Mouse (Mus musculus) hindbrain, embryonic 11.5 days (tissue): ENCODE data around the gene Clec4b2. TPM values are rescaled to one million over a fixed set of nuclear protein-coding genes. Genes with fewer than 3 reads are reported as not detected.

Experiments used
- ATAC-seq: fragments of 200-750 bp; cut with Nextera tagmentation; 2 replicates; pipeline ENCODE4 v1.8.0; 2017; ENCODE audit warnings: mild to moderate bottlenecking, moderate TSS enrichment, moderate library complexity; ENCODE audit not compliant: low FRiP score
- DNase-seq: peaks from one replicate; pipeline ENCODE4 v3.0.0-alpha.2; 2015; ENCODE audit warnings: low spot score
- H3K27ac ChIP-seq: fragments of 300-500 bp; sonication (generic); 2 replicates; pipeline ENCODE4 v1.5.1; 2014; ENCODE audit warnings: mild to moderate bottlenecking, low read depth, low read length
- H3K27me3 ChIP-seq: fragments of 300-500 bp; sonication (generic); 2 replicates; pipeline ENCODE4 v1.6.1; 2014; ENCODE audit warnings: mild to moderate bottlenecking, low read length, moderate library complexity, mixed read lengths; ENCODE audit not compliant: control insufficient read depth, insufficient read depth
- H3K36me3 ChIP-seq: fragments of 300-500 bp; sonication (generic); 2 replicates; pipeline ENCODE4 v1.6.1; 2014; ENCODE audit warnings: mild to moderate bottlenecking, low read length, moderate library complexity, mixed read lengths; ENCODE audit not compliant: control insufficient read depth, insufficient read depth
- H3K4me1 ChIP-seq: fragments of 300-500 bp; sonication (generic); replicated peaks from 2 replicates; pipeline ENCODE4 v1.6.1; 2014; ENCODE audit warnings: low read length, mixed read lengths; ENCODE audit not compliant: control insufficient read depth, insufficient read depth
- H3K4me2 ChIP-seq: fragments of 300-500 bp; sonication (generic); replicated peaks from 2 replicates; pipeline ENCODE4 v1.6.1; 2014; ENCODE audit warnings: mild to moderate bottlenecking, low read depth, low read length
- H3K4me3 ChIP-seq: fragments of 300-500 bp; sonication (generic); 2 replicates; pipeline ENCODE4 v1.5.1; 2014; ENCODE audit warnings: low read depth, low read length
- H3K9ac ChIP-seq: fragments of 300-500 bp; sonication (generic); 2 replicates; pipeline ENCODE4 v1.6.1; 2014; ENCODE audit warnings: low read depth, low read length
- H3K9me3 ChIP-seq: fragments of 300-500 bp; sonication (generic); 2 replicates; pipeline ENCODE4 v1.6.1; 2016; ENCODE audit warnings: low read length; ENCODE audit not compliant: control insufficient read depth
- polyA plus RNA-seq: library from polyadenylated mRNA; unstranded; fragments of >200 nt; fragmentation: Nextera tagmentation; extraction: Ambion mirVana; gene quantifications from 2 replicates; pipeline ENCODE4 v1.2.1, GENCODE M21; 2014

The Clec4b2 gene
- polyA plus RNA-seq, 1 experiment from 2014 or later = not detected

GRCm38 (mm10) chr6:123252735-123253134 lies 80.0 kb downstream of the Clec4b2 start:
- Histone ChIP-seq H3K27me3 (no peaks in the 10 kb centered on the region), H3K4me3 (no peak overlapping the region), H3K9me3 (no peaks in the 10 kb centered on the region), H3K36me3 (no peaks in the 10 kb centered on the region), H3K4me1 (no peaks in the 10 kb centered on the region), H3K9ac (no peak overlapping the region), H3K27ac (no peak overlapping the region), H3K4me2 (no peak overlapping the region)
- no peak for ATAC-seq
- DNase-seq = no peak

Other genes with a start within 250 kb of the Clec4b2 start
- 0.63 and 0.81 TPM in 2 replicates for gene Clec4a3, start 220.4 kb upstream of the Clec4b2 start, polyA plus RNA-seq
- gene Clec4a4, start 182.5 kb upstream of the Clec4b2 start, polyA plus RNA-seq = not detected in 2 replicates
- not detected in 2 replicates for gene Clec4b1, start 122.9 kb upstream of the Clec4b2 start, polyA plus RNA-seq
- gene Clec4a2, start 66.5 kb upstream of the Clec4b2 start, polyA plus RNA-seq = 0.74 and 1.5 TPM in 2 replicates
- gene Clec4n, start 57.0 kb downstream of the Clec4b2 start, polyA plus RNA-seq = 0.20 and 1.0 TPM in 2 replicates
- gene Clec4d, start 89.2 kb downstream of the Clec4b2 start, polyA plus RNA-seq = not detected in 2 replicates
- gene Clec4e, start 117.0 kb downstream of the Clec4b2 start, polyA plus RNA-seq = not detected in 2 replicates
- gene Vmn2r19, start 135.4 kb downstream of the Clec4b2 start, polyA plus RNA-seq = not detected in 2 replicates
- not detected in 2 replicates for gene Vmn2r20, start 245.2 kb downstream of the Clec4b2 start, polyA plus RNA-seq